Mouse (Mus musculus): Measurements from ENCODE around the gene 5730455P16Rik. TPM values are rescaled to one million over a fixed set of nuclear protein-coding genes. Genes with fewer than 3 reads are reported as not detected.

Gene 5730455P16Rik
- total RNA-seq (2023) = 12.9 TPM

DNA sequence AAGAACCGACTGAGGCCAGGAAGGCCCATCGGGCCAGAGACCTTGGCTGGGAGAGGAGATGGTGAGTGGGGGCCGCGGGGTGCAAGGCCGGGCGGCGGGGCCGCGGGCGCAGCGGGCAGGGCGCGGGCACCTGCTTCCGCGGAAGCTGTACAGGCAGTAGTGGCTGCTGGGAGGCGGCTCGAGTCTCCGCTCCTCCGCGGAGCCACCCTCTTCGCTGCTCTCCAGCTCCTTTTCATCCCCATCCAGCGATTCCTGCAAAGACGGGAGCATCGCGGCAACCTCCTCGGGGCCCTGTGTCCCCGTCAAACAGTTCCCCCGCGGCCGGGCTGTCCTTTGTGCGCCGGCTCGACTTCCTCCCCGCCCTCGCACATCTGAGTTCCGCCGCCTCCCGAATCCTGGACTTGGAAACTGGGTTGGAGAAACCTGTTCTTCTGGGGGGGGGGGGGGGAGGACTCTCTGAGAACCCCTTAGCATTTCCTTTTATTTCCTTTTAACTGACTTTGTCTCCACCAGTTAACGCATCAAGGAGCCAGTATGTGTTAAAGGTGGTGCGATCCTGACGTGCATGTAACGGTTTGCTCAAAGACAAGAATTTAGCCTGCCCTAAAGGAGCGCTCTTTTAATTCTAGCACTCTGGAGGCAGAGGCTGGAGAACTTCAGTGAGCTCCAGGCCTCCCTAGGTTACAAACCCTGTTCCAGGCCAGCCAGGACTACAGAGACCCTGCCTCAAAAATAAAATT is at the start of gene 5730455P16Rik:
TSS of gene 5730455P16Rik (minus strand) at position 323 of the 740 bp plus-strand sequence.

DNA sequence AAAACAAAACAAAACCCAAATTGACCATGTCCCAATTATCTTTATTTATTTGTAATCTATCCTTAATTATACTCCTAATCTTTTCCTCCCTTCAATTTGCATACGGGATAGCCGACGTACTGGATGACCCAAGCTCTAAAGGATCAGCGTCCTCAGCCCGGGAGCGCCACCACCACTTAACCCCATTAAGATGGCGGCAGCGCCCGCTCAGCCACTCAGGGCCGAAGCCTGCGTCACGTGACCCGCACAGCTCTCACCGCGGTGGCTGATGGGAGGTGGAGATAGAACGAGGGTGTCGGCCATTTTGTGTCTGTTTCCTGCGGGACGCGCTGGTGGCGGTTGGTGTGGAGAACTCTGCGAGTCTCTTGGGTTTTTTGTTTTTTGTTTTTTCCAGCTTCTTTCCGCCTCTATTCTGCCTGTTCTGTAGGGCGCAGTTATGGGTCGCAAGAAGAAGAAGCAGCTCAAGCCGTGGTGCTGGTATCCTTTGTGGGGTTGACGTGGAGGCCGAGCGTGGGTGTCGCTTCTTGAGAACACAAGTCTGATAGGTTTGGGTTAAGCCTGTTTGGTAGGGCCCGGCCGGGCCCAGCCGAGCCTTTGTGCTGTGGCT is 5.3 kb upstream of the 5730455P16Rik start, which contains the start of gene Zfp207:
TSS of gene Zfp207 (plus strand) at position 261 of the 607 bp plus-strand sequence.

Other genes with a start within 250 kb of the 5730455P16Rik start
- 2.8 TPM for gene Tefm, start 235.9 kb downstream of the 5730455P16Rik start, total RNA-seq (2023)
- 1.8 TPM for gene Adap2, start 223.9 kb downstream of the 5730455P16Rik start, total RNA-seq (2023)
- 7.1 TPM for gene Rnf135, start 194.2 kb downstream of the 5730455P16Rik start, total RNA-seq (2023)
- gene Rhot1, start 169.0 kb downstream of the 5730455P16Rik start, total RNA-seq (2023) = 38.0 TPM
- 0.65 TPM for gene Rhbdl3, start 77.1 kb downstream of the 5730455P16Rik start, total RNA-seq (2023)
- 177 TPM for gene Zfp207, start 5.2 kb upstream of the 5730455P16Rik start, total RNA-seq (2023)
- gene Psmd11, start 50.6 kb upstream of the 5730455P16Rik start, total RNA-seq (2023) = 89.6 TPM
- gene Cdk5r1, start 99.0 kb upstream of the 5730455P16Rik start, total RNA-seq (2023) = 4.4 TPM

All from CD4-positive naive resting alpha-beta T cell, adult 57 days (primary cell).